Mouse (Mus musculus) frontal cortex, postnatal 10 days (tissue): ENCODE results near the gene Serinc3.

Experiments
- DNase-seq, 2 experiments: peaks; one replicate each; pipeline ENCODE4 v3.0.0; 2022; ENCODE audit warnings: low spot score in 2 of 2, mixed read lengths in 1 of 2

Gene Serinc3

DNA sequence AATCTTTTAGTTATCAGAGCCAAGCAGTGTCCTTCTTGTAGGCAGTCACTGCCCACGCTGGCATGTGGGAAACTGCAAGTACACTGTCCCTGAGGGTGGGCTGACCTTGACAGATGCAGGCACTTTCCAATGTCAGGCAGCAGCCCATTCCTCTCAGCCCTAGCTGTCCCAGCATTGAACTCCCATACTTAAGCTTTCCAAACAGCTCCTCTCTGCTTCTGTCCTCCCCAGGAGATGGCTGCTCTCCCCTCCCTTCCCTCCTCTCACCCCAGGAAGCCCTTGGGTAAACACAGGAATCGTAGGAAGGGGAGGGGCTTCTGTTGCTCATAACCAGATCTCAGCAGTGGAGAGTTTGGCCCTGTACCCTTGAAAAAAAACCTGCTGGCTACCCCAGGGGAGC lies 49.8 kb downstream of the Serinc3 start:
- DNase-seq, result no peak

DNA sequence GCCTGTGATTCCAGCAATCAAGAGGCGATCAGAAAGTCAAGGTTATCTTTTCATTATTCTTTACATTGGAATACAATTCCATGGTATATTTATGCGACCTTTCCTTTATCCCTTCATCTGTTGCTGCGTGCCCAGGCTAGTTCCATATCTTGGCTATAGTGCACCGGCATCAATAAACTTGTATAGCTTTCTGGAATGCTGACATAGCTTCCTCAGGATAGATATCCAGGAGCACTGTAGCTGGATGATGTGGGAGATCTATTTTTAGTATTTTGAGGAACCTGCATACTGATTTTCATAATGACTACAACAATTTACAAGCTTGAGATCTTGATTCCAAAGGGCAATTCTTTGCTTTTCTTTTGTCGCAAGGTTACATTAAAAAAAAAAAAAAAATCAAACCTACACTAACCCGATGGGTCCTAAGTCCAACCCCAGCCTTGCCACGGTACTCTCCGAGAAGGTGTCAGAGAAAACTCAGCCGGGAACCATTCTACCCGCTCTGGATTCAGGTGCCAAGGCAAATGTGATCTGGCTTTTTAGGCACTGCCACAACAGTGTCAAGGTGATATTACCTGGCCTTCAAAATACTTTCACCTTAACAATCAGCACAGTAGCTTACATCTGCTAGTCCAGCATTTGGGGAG lies 51.2 kb downstream of the Serinc3 start:
- DNase-seq, result no peak

DNA sequence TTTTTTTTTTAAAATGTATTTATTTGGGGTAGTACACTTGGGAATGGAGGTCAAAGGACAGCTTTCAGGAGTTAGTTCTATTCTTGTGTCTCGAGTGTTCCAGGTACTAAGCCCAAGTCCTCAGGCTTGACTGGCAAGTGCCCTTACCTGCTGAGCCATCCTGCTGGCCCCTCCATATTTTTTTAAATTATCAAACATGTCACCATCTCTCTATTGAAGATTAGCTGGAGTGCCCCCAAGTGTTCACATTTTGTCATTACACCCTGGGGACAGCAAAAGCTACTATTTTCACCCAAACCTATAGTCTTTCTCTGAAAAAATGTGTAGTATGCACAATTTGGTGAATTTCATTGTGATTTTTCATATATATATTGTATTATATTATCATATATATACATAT lies 52.8 kb downstream of the Serinc3 start:
- no peak for DNase-seq

DNA sequence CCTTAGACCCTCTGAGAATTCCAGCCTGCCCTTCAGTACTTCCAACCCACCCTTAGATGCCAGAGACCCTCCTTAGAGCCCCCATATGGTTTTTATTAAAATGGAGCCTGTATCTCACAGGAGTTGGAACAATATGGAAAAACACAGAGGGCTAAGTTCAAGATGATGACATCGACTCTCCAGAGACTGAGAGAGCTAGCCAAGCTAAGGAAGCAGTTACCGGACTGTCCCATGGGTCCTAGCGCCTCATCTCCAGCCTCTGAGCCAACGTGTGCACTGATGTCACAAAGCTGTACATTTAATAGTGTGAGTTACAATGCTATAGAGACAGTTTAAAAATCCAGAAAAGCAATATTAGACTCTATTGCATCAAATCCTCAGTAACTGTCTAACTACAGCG lies 53.9 kb downstream of the Serinc3 start:
- no peak for DNase-seq

DNA sequence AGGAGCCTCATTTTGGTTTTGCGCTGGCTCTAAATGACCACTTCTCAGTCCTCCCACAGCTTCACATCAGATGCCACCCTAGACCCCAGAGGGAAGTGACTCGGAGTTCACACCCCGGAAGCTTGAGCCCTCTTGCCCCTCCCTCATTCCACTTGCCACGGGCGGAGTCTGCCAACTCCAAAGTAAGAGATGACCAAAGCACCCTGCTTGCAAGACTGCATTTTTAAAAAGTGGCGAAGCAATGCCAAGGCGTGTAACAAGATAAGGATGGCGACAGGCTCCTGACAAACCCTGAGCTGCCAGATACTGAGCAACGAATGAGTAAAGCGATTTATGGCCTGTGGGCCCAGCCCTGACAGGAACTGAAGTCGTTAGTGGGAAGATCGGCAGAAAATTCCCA lies 54.7 kb downstream of the Serinc3 start:
- no peak for DNase-seq

DNA sequence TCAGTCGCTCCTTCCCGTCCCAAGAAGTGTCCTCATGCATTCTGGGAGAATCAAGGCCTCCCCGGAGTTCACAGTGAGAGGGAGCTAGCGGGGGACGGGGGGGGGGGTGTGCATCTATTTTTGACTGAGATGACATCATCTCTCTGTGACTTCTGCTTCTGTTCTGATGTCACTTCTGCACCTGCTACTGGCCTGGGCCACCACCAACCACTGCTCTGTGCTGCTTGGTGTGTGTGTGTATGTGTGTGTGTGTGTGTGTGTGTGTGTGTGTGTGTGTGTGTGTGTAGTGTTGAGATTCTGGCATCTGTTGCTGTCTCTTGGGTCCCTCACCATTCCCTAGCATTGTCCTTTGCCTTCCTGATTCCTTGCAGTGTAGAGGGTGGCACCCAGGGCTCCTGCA lies 57.4 kb downstream of the Serinc3 start:
- no peak for DNase-seq

DNA sequence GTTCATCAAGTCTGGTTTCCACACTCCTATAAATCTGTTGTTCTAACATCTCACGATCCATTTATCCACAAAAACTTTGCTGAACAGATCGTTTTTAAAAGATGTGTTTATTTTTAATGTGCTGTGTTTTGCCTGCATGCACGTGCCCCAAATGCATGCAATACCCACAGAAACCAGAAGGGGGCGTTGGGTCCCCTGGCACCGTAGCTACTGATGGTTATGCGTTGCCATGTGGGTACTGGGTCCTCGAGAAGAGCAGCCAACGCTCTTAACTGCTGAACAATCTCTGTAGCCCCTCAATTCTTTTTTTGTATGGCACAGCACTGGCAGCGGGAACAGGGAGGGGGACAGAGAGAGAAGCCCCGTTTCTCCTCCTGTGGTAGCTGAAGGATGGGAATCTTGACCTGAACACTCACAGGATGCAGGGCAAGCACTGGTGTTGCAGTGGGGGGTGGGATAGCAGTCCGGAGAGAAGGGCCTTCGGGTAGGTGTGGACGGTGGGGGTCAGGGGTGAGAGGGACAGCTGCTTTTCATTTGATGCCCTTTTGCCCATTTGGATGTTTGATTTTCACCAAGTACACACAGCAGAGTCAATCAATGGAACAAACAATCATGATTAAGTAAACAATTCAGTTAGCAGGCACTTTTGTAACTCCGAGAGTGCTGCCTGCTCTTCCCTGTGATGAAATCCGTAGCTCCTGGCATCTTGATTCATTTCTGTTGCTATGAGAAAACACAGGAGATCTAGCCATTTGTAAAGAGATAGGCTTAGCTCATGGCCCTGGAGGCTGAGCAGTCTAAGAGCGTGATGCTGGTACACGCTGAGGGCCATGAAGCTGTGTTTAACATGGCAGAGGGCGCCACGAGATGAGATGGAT lies 58.3 kb downstream of the Serinc3 start:
- peak in 1 of 2 experiments; percentile 25 for DNase-seq

DNA sequence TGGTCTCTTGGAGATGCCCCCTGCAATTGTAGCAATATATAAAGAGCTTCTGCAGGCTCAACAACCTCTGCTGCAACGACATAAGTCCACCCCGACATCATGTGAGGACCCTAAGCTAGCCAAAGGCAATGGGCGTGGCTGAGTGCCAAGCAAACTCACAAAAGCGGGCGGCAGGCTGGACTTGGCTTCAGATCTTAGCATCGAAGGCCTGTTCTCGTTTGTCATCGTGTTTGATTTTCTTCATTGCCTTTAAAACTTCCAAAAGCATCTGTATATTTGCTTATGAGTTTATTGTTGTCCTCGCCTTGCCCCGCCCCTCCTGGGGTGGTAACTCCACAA lies 60.9 kb downstream of the Serinc3 start:
- no peak for DNase-seq

DNA sequence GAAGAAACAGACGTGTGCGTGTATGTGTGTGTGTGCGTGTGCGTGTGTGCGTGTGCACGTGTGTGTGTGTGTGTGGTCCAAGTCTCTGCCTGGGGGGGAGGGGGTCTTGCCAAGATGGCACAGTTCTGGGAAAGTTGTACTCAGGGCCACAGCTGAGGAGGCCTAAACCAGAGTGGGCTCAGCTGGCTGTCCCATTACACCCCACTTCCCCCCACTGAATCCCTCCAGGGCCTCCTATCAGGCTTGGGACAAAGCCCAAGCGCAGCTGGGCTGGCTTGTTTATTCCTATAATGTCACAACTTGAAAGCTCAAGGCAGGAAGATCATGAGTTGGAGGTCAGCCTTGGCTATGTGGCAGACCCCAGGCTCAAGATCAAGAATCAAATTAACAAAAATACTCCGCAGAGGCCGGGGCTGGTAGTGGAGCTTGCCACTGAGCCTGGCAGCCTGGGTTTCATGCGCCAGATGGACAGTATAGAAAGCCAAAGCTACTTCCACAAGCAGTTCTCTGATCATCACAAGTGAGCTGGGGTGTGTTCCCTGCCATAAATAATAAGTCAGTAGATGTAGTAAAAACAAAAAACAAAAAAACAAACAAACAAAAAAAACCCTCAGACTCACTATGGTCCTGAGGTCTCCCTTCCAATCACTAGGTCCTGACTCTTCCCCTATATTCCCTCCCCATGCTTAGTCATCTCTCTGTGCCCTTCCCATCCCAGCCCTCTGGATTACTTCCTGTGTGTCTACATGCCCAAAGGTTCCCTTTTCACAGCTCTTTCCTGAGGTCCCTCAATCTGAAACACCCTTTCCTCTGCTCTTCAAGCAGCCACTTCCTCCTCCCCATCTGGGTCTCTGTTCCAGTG lies 61.5 kb downstream of the Serinc3 start:
- DNase-seq, result no peak

DNA sequence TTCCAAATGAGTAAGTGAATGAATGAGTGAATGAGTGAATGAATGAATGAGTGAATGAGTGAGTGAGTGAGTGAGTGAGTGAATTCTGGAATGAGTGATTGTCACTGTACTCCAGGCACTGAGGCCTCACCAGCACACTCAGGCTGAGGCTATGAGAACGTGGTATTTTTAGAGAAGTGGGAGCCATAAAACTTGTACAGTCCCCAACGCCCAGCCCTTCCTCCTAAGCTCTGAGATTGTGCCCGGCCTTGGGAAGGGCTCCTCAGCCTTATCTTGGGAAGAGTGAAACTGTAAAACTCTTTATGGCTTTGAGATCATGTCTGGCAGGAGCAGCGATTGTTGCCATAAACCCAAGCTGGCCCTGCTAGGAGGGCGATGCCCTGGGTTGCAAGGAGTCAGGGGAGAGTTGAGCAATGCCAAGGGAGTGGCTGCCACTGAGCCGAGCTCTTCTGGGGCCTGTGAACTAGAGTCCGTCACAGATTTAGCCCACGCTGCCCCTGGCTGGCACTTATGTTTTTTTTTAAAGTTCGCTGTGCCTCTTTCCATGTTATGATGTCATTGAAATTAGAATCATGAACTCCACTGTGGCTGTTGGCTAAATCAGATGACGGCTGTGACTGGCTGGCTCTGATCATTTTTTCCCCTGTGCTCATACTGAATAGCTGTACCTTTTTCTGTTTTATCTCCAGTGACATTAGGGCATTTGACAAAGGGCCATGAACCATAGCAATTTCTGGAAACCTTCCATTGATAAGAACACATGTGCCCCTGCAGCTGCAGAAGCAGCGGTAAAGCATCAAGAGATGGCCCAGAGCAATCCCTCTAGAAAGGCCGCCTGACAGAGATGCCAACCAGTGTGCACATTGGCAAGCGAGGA lies 64.6 kb downstream of the Serinc3 start:
- no peak for DNase-seq

DNA sequence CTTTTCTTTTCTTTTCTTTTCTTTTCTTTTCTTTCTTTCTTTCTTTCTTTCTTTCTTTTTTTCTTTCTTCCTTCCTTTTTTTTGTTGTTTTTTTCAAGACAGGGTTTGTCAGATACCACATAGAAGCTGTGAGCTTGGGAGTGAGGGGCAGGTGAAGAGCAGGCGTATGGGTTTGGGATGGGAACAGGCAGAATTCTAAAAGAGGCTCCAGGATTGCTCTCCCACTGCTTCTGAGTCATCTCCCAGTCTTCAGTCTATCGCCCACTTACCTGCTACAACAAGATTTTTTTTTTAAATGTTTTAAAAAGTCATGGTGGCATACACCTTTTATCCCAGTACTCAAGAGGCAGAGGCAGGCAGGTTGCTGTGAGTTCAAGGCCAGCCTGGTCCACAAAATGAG lies 66.9 kb downstream of the Serinc3 start:
- no peak for DNase-seq

DNA sequence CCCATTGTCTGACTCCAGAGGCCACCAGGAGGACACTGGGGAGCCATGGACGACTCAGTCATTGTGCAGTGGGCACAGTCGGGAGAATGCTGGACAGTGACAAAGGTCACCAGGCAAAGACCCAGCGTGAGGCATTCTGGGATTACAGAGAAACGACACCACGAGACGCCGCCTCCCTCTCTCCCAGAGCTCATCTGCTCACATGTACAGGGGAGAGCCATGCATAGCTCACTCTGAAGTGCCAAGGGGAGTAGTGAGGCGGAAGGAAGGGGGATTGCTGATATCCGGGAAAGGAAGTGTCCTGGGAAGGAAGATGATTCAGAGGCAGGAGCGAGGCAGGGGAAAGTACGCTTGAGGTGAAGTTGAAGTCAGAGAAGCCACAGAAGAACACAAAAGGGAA lies 69.7 kb downstream of the Serinc3 start:
- DNase-seq, result no peak

DNA sequence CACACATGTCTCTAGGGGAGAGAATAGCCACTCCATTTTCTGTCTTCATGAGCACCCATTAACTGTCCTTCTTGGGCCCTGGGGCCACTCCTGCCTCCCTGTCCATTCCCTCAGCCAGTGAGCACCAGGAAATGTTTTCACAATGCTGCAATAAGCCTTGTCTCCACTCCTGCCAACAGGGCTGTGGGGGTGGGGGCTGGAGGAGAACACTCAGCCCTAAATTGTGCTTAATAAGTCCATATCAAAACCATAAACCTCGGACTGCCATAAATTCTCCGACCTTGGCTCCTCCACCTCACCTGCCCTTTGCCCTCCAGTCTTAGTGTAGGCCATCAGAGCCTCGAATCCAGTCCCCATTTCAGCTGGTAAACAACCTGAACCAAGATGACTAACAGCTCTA lies 70.6 kb downstream of the Serinc3 start:
- DNase-seq, result no peak
